Mouse (Mus musculus) monocyte, adult 2 months (primary cell): ENCODE measurements around the gene Dido1.

ENCODE experiments used
- DNase-seq, 2 experiments: peaks; one replicate each; pipeline ENCODE4 v3.0.0; 2022; ENCODE audit warnings: low spot score in 2 of 2, low read depth in 1 of 2

Gene Dido1

GRCm38 (mm10) chr2:180709923-180710272 lies at the start of gene Dido1, which contains the start of gene Gid8:
TSS of gene Dido1 (minus strand) at chr2:180709999.
TSS of gene Gid8 (plus strand) at chr2:180710117.
- DNase-seq, result peak; percentile 79 to 84

- no peak for DNase-seq
Observed at GRCm38 (mm10) chr2:180758513-180759263, 48.9 kb upstream of the Dido1 start.

- no peak for DNase-seq
Observed at GRCm38 (mm10) chr2:180756786-180757185, 47.0 kb upstream of the Dido1 start.

GRCm38 (mm10) chr2:180755896-180756295 lies 46.1 kb upstream of the Dido1 start:
- DNase-seq, result no peak

GRCm38 (mm10) chr2:180754976-180755688 lies 45.3 kb upstream of the Dido1 start:
- no peak for DNase-seq

GRCm38 (mm10) chr2:180748904-180749303 lies 39.1 kb upstream of the Dido1 start:
- no peak for DNase-seq

- DNase-seq, result no peak
Observed at GRCm38 (mm10) chr2:180746569-180747192, 36.9 kb upstream of the Dido1 start.

- peak; percentile 35 to 82 for DNase-seq
Observed at GRCm38 (mm10) chr2:180745248-180745927, 35.6 kb upstream of the Dido1 start.

GRCm38 (mm10) chr2:180743321-180743720 lies 33.5 kb upstream of the Dido1 start:
- DNase-seq, result no peak

GRCm38 (mm10) chr2:180742820-180743219 lies 33.0 kb upstream of the Dido1 start:
- no peak for DNase-seq

- no peak for DNase-seq
Observed at GRCm38 (mm10) chr2:180741421-180741820, 31.6 kb upstream of the Dido1 start.

GRCm38 (mm10) chr2:180740349-180740748 lies 30.6 kb upstream of the Dido1 start:
- no peak for DNase-seq

GRCm38 (mm10) chr2:180737984-180738383 lies 28.2 kb upstream of the Dido1 start:
- no peak for DNase-seq

- no peak for DNase-seq
Observed at GRCm38 (mm10) chr2:180735232-180735631, 25.4 kb upstream of the Dido1 start.

- no peak for DNase-seq
Observed at GRCm38 (mm10) chr2:180731984-180732383, 22.2 kb upstream of the Dido1 start.

- DNase-seq, result no peak
Observed at GRCm38 (mm10) chr2:180731036-180731435, 21.2 kb upstream of the Dido1 start.

GRCm38 (mm10) chr2:180727613-180728021 lies 17.8 kb upstream of the Dido1 start:
- no peak for DNase-seq

GRCm38 (mm10) chr2:180726658-180727442 lies 17.1 kb upstream of the Dido1 start:
- peak in 1 of 2 experiments; percentile 51 for DNase-seq

- no peak for DNase-seq
Observed at GRCm38 (mm10) chr2:180725856-180726629, 16.2 kb upstream of the Dido1 start.

GRCm38 (mm10) chr2:180725414-180725778 lies 15.6 kb upstream of the Dido1 start:
- DNase-seq, result no peak
